In genomic region chr17:64183196-64183595, GRCm38 (mm10) we compare ENCODE assay signal across 16 mouse cellular contexts.
DNase-seq lines count a peak whose midpoint lies in the region; ATAC-seq lines count a peak whose summit lies in the region.
"Had no signal": no experiment of that assay in that cellular context is flagged by ENCODE, and none has a peak within 500 bp of the region (broad histone marks: within the 10 kb centered on the region; RNA-seq: fewer than 3 reads in every experiment).

No protein-coding gene starts in this region.

- no peak overlapping the region for H3K27ac ChIP-seq in forebrain, embryonic 11.5 days (ENCODE audit: low read depth, low read length)
- no peak overlapping the region for H3K27ac ChIP-seq in forebrain, embryonic 12.5 days
- H3K27ac ChIP-seq: gastrocnemius, adult 2 months; liver, embryonic 13.5 days had no signal

- no peaks in the 10 kb centered on the region for H3K36me3 ChIP-seq in forebrain, embryonic 11.5 days (ENCODE audit: control insufficient read depth, insufficient read depth, low read length)
- H3K36me3 ChIP-seq in forebrain, embryonic 12.5 days (replicated peaks), result no peaks in the 10 kb centered on the region
- H3K36me3 ChIP-seq: liver, embryonic 13.5 days had no signal

- H3K9ac ChIP-seq in forebrain, embryonic 11.5 days (ENCODE audit: low read length), result no peak overlapping the region
- no peak overlapping the region for H3K9ac ChIP-seq in forebrain, embryonic 12.5 days
- H3K9ac ChIP-seq: liver, embryonic 13.5 days had no signal

- H3K27me3 ChIP-seq in forebrain, embryonic 11.5 days (ENCODE audit: control insufficient read depth, insufficient read depth, low read length), result no peaks in the 10 kb centered on the region
- H3K27me3 ChIP-seq in forebrain, embryonic 12.5 days, result no peaks in the 10 kb centered on the region
- H3K27me3 ChIP-seq: liver, embryonic 13.5 days had no signal

- intact Hi-C loops in left cerebral cortex, postnatal 4 days (cut with DNase I), result no loop called here

- H3K4me1 ChIP-seq in forebrain, embryonic 11.5 days (replicated peaks; ENCODE audit: control insufficient read depth, insufficient read depth, low read length), result no peaks in the 10 kb centered on the region
- 0 out of 2 replicates have a peak, but pooled peaks cover 4% of the 10 kb centered on the region for H3K4me1 ChIP-seq in forebrain, embryonic 12.5 days
- H3K4me1 ChIP-seq: liver, embryonic 13.5 days had no signal

- whole genome bisulfite sequencing in forebrain, embryonic 11.5 days, result 71% methylated on average over 5 of the region's 5 CpGs
- 51% methylated on average over 5 of the region's 5 CpGs for WGBS in forebrain, embryonic 12.5 days

- no peak overlapping the region for H3K4me3 ChIP-seq in forebrain, embryonic 11.5 days (ENCODE audit: low read depth, low read length)
- H3K4me3 ChIP-seq in forebrain, embryonic 12.5 days (replicated peaks), result no peak overlapping the region
- H3K4me3 ChIP-seq: gastrocnemius, adult 2 months; liver, embryonic 13.5 days; megakaryocyte, embryonic 14.5 days had no signal

- no peak overlapping the region for H3K4me2 ChIP-seq in forebrain, embryonic 11.5 days (ENCODE audit: low read depth, low read length, severe bottlenecking)
- H3K4me2 ChIP-seq in forebrain, embryonic 12.5 days, result no peak overlapping the region
- H3K4me2 ChIP-seq: liver, embryonic 13.5 days had no signal

- peak; percentile 31 for DNase-seq in forebrain, embryonic 11.5 days (ENCODE audit: low spot score)
- DNase-seq in left cerebral cortex, adult 11 months (ENCODE audit: low spot score), result peak; percentile 5
- no peak for DNase-seq in left cerebral cortex, postnatal 4 days
- peak; percentile 37 for DNase-seq in NIH3T3 (ENCODE audit: low read depth)
- peak; percentile 15 for DNase-seq in layer of hippocampus, adult 9-10 months (ENCODE audit: low spot score)
- no peak for DNase-seq in lung, postnatal 14 days
- no peak for DNase-seq in heart, adult 18-20 months
- DNase-seq: cerebellum, adult 8-10 months; gastrocnemius, adult 2 months; kidney, adult 2 months; kidney, postnatal 36 days; liver, embryonic 13.5 days; thymus, postnatal 4 days had no signal

- no peak for ATAC-seq in forebrain, embryonic 11.5 days (replicated peaks; ENCODE audit: low FRiP score)
- no peak for ATAC-seq in forebrain, embryonic 12.5 days (ENCODE audit: low FRiP score)
- ATAC-seq: hindbrain, embryonic 16.5 days had no signal

- H3K9me3 ChIP-seq in forebrain, embryonic 11.5 days (ENCODE audit: control insufficient read depth, low read length), result no peaks in the 10 kb centered on the region
- no peaks in the 10 kb centered on the region for H3K9me3 ChIP-seq in forebrain, embryonic 12.5 days
- H3K9me3 ChIP-seq: liver, embryonic 13.5 days had no signal

Comparison
In these comparisons a context has a peak if more than half of its experiments do, and no peak if none do; other contexts are left out.
1. DNase-seq: peak in forebrain, embryonic 11.5 days (single experiment), left cerebral cortex, adult 11 months (single experiment), NIH3T3 (single experiment) and layer of hippocampus, adult 9-10 months (single experiment); none in left cerebral cortex, postnatal 4 days (single experiment), lung, postnatal 14 days (single experiment) and heart, adult 18-20 months (0 of 2).